Comparison of ENCODE assay signal across 10 mouse cellular contexts in the genomic region with DNA sequence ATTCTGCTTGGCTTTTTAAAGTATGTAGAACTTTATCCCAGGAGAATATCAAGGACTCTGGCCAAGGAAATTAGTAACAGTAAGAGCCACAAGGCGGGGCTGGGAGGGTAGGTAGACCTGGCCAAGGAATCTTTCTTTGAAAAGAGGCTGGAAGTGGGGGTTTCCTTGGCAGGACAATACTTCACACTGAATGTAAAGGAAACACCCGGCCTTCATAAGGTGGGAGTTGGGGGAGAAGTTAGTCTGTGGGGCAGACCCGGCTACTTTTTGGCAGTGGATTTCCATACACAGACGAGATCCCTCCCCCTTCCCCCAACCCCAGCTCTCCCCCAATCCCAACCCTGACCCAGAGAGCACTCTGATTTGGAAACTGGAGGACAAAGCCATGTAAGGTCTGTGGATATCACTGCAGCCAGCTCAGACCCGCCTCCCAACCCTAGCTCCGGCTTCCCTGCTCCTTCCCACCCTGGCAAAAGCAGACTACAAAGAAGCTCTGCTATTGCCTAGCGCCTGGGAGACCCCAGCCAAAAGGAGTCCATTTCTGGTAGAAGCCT. TPM values are rescaled to one million over a fixed set of nuclear protein-coding genes. Genes with fewer than 3 reads are reported as not detected.
DNase-seq lines count a peak whose midpoint lies in the region; ATAC-seq and TF ChIP-seq lines count a peak whose summit lies in the region.
"Had no signal": no experiment of that assay in that cellular context is flagged by ENCODE, and none has a peak within 500 bp of the region (broad histone marks: within the 10 kb centered on the region; RNA-seq: fewer than 3 reads in every experiment).

Gene Aoc3 (plus strand): TSS at position 235 of the 554 bp plus-strand sequence.

- no peak for TF ChIP-seq POLR2A in limb, embryonic 14.5 days (IDR thresholded peaks at IDR 0.05; ENCODE audit: borderline replicate concordance, extremely low read depth, insufficient read depth, insufficient read length)

- no peak for TF ChIP-seq CTCF in kidney, postnatal 0 days (IDR thresholded peaks at IDR 0.05; ENCODE audit: low read depth)

- H3K4me2 ChIP-seq in kidney, postnatal 0 days (ENCODE audit: low read length): peak within 1 kb of the TSS; percentile 21; the same call in 1 of the 2 replicates
- H3K4me2 ChIP-seq in limb, embryonic 14.5 days (replicated peaks; ENCODE audit: low read depth, low read length, severe bottlenecking): no peak within 1 kb of the TSS
- no peak within 1 kb of the TSS for H3K4me2 ChIP-seq in hindbrain, embryonic 13.5 days
- H3K4me2 ChIP-seq in hindbrain, embryonic 12.5 days (replicated peaks): no peak within 1 kb of the TSS

- no peaks in the 10 kb centered on the region for H3K36me3 ChIP-seq in kidney, postnatal 0 days (ENCODE audit: insufficient read depth, low read length)
- peaks cover 2% of the 10 kb centered on the region; the same call in 1 of the 2 replicates for H3K36me3 ChIP-seq in limb, embryonic 14.5 days (ENCODE audit: control insufficient read depth, insufficient read depth, low read length)
- H3K36me3 ChIP-seq in hindbrain, embryonic 13.5 days: peaks cover 12% of the 10 kb centered on the region
- peaks cover 7% of the 10 kb centered on the region for H3K36me3 ChIP-seq in hindbrain, embryonic 12.5 days

- no peak for ATAC-seq in kidney, postnatal 0 days (replicated peaks; ENCODE audit: low FRiP score, low read depth)
- ATAC-seq in limb, embryonic 14.5 days (ENCODE audit: low FRiP score, low read depth): peak; percentile 45; the same call in 1 of the 2 replicates
- no peak for ATAC-seq in hindbrain, embryonic 13.5 days (ENCODE audit: low FRiP score)
- no peak for ATAC-seq in hindbrain, embryonic 12.5 days (ENCODE audit: low FRiP score)
- ATAC-seq: inflammation-experienced regulatory T-cells, adult 6 months had no signal

- DNase-seq in kidney, postnatal 0 days (ENCODE audit: low spot score): peak; percentile 51
- no peak for DNase-seq in kidney, postnatal 25 days
- peak; percentile 45 for DNase-seq in adrenal gland, adult 2 months
- DNase-seq in heart, adult 18-20 months: peak; percentile 57 to 64
- peak; percentile 83 for DNase-seq in limb, embryonic 14.5 days (ENCODE audit: low spot score)
- DNase-seq in cerebellum, postnatal 14 days: no peak
- DNase-seq: thymus, postnatal 36 days had no signal

- no peaks in the 10 kb centered on the region for H3K9me3 ChIP-seq in kidney, postnatal 0 days (replicated peaks; ENCODE audit: low read length)
- H3K9me3 ChIP-seq in limb, embryonic 14.5 days (ENCODE audit: control insufficient read depth, low read length): no peaks in the 10 kb centered on the region
- H3K9me3 ChIP-seq in hindbrain, embryonic 13.5 days: no peaks in the 10 kb centered on the region
- H3K9me3 ChIP-seq in hindbrain, embryonic 12.5 days (replicated peaks): no peaks in the 10 kb centered on the region

- H3K4me1 ChIP-seq in kidney, postnatal 0 days (replicated peaks; ENCODE audit: insufficient read depth, low read length): 0 out of 2 replicates have a peak, but pooled peaks cover 3% of the 10 kb centered on the region
- no peaks in the 10 kb centered on the region for H3K4me1 ChIP-seq in limb, embryonic 14.5 days (ENCODE audit: control insufficient read depth, insufficient read depth, low read length)
- H3K4me1 ChIP-seq in hindbrain, embryonic 13.5 days (replicated peaks): peaks cover 16% of the 10 kb centered on the region
- H3K4me1 ChIP-seq in hindbrain, embryonic 12.5 days: peaks cover 11% of the 10 kb centered on the region

- 55% methylated on average over 7 of the region's 7 CpGs for WGBS in kidney, postnatal 0 days
- WGBS in limb, embryonic 14.5 days: 75% methylated on average over 7 of the region's 7 CpGs
- WGBS in hindbrain, embryonic 13.5 days: 72% methylated on average over 7 of the region's 7 CpGs
- 69% methylated on average over 7 of the region's 7 CpGs for WGBS in hindbrain, embryonic 12.5 days

- no peak within 1 kb of the TSS for H3K4me3 ChIP-seq in kidney, postnatal 0 days (replicated peaks; ENCODE audit: low read depth, low read length)
- H3K4me3 ChIP-seq in limb, embryonic 14.5 days (replicated peaks; ENCODE audit: low read length): no peak within 1 kb of the TSS
- no peak within 1 kb of the TSS for H3K4me3 ChIP-seq in hindbrain, embryonic 13.5 days
- H3K4me3 ChIP-seq in hindbrain, embryonic 12.5 days: no peak within 1 kb of the TSS

- H3K27ac ChIP-seq in kidney, postnatal 0 days: peak within 1 kb of the TSS; percentile 48; the same call in 1 of the 2 replicates
- H3K27ac ChIP-seq in limb, embryonic 14.5 days (replicated peaks; ENCODE audit: low read depth, low read length): peak within 1 kb of the TSS; percentile 38; the same call in 1 of the 2 replicates
- H3K27ac ChIP-seq in hindbrain, embryonic 13.5 days: no peak within 1 kb of the TSS
- H3K27ac ChIP-seq in hindbrain, embryonic 12.5 days: no peak within 1 kb of the TSS

- no peaks in the 10 kb centered on the region for H3K27me3 ChIP-seq in kidney, postnatal 0 days (ENCODE audit: insufficient read depth, low read length)
- H3K27me3 ChIP-seq in limb, embryonic 14.5 days (ENCODE audit: control insufficient read depth, insufficient read depth, low read length): no peaks in the 10 kb centered on the region
- H3K27me3 ChIP-seq in hindbrain, embryonic 13.5 days: no peaks in the 10 kb centered on the region
- no peaks in the 10 kb centered on the region for H3K27me3 ChIP-seq in hindbrain, embryonic 12.5 days

- no peak within 1 kb of the TSS for H3K9ac ChIP-seq in kidney, postnatal 0 days (ENCODE audit: low read depth, low read length)
- no peak within 1 kb of the TSS for H3K9ac ChIP-seq in limb, embryonic 14.5 days (ENCODE audit: low read depth, low read length, severe bottlenecking)
- no peak within 1 kb of the TSS for H3K9ac ChIP-seq in hindbrain, embryonic 13.5 days
- no peak within 1 kb of the TSS for H3K9ac ChIP-seq in hindbrain, embryonic 12.5 days

RNA-seq across cellular contexts. Expression of gene Aoc3, which starts in this region (rescaled TPM):
- polyA plus RNA-seq in kidney, postnatal 0 days (2015; fragmentation: Nextera tagmentation; extraction: Ambion mirVana): 1.8 and 2.0 TPM in 2 replicates
- 10 to 100 TPM; 48.4 to 76.6 TPM for total RNA-seq in adrenal gland, adult 2 months (2021)
- polyA plus RNA-seq in adrenal gland, adult 2 months (2012; rRNA removed): 69.3 and 101 TPM in 2 replicates
- 10 to 100 TPM; 10.5 to 16.6 TPM for total RNA-seq in heart, adult 18-20 months (2021)
- polyA plus RNA-seq in limb, embryonic 14.5 days (2012; rRNA removed): 3.1 TPM in 2 replicates
- polyA plus RNA-seq in limb, embryonic 14.5 days (2014; fragmentation: Nextera tagmentation; extraction: Ambion mirVana): 0.68 and 1.0 TPM in 2 replicates
- polyA plus RNA-seq in hindbrain, embryonic 13.5 days (2015; fragmentation: Nextera tagmentation; extraction: Ambion mirVana): not detected in 2 replicates
- polyA plus RNA-seq in hindbrain, embryonic 12.5 days (2016; fragmentation: Nextera tagmentation; extraction: Ambion mirVana): 0.07 TPM in 1 of 2 replicates, not detected in the other
- polyA plus RNA-seq: inflammation-experienced regulatory T-cells, adult 6 months had no signal

Comparison
In these comparisons a context has a peak if more than half of its experiments do, and no peak if none do; other contexts are left out.
1. RNA of gene Aoc3 (polyA plus RNA-seq): 69.3 to 101 TPM in adrenal gland, adult 2 months; 0.68 to 3.1 TPM in limb, embryonic 14.5 days, 1.8 to 2.0 TPM in kidney, postnatal 0 days, not detected in hindbrain, embryonic 13.5 days and 0.07 TPM in hindbrain, embryonic 12.5 days; every median in the first group is over 10 times any median in the second.
2. DNase-seq: peak in kidney, postnatal 0 days (single experiment), adrenal gland, adult 2 months (single experiment), heart, adult 18-20 months (2 of 2) and limb, embryonic 14.5 days (single experiment); none in kidney, postnatal 25 days (0 of 2) and cerebellum, postnatal 14 days (0 of 2).
3. H3K27ac ChIP-seq: peak in kidney, postnatal 0 days (single experiment) and limb, embryonic 14.5 days (single experiment); none in hindbrain, embryonic 13.5 days (single experiment) and hindbrain, embryonic 12.5 days (single experiment).